Mouse (Mus musculus): ENCODE data around the gene Prg4. TPM values are rescaled to one million over a fixed set of nuclear protein-coding genes. Genes with fewer than 3 reads are reported as not detected.

The Prg4 gene
- polyA plus RNA-seq, 1 experiment from 2014 or later: 0.63 TPM

DNA sequence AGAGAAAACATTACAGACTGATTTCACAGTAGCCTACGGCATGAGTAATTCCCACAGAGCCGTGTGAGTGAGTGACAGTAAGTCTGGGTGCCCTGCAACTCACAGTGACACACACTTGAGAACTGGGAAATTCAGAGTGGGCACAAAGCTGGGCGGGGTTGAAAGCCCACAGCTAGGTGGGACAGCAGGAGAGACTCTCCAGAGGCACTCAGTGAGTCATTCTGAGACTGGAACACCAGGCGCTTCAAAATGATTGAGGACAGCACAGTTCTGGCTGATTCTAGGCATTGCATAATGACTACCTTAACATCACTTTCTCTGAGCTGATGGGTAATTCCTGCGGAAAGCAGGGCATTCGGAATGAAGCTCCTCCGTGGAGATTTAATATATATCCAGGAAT lies 6.6 kb upstream of the Prg4 start:
- Histone ChIP-seq H3K4me1 (ENCODE audit: control insufficient read depth, insufficient read depth, low read length) (no peaks in the 10 kb centered on the region), H3K9ac (ENCODE audit: low read length) (no peak overlapping the region), H3K4me3 (ENCODE audit: low read depth, low read length) (no peak overlapping the region), H3K4me2 (ENCODE audit: low read length) (no peak overlapping the region), H3K9me3 (replicated peaks; ENCODE audit: control insufficient read depth, low read length) (no peaks in the 10 kb centered on the region), H3K36me3 (ENCODE audit: control insufficient read depth, insufficient read depth, low read length) (no peaks in the 10 kb centered on the region), H3K27me3 (replicated peaks; ENCODE audit: control insufficient read depth, insufficient read depth, low read length) (no peaks in the 10 kb centered on the region), H3K27ac (ENCODE audit: low read depth, low read length) (no peak overlapping the region)
- ATAC-seq: no peak
- 87% methylated on average over 7 of the region's 7 CpGs for WGBS
- DNase-seq (ENCODE audit: low spot score): no peak

DNA sequence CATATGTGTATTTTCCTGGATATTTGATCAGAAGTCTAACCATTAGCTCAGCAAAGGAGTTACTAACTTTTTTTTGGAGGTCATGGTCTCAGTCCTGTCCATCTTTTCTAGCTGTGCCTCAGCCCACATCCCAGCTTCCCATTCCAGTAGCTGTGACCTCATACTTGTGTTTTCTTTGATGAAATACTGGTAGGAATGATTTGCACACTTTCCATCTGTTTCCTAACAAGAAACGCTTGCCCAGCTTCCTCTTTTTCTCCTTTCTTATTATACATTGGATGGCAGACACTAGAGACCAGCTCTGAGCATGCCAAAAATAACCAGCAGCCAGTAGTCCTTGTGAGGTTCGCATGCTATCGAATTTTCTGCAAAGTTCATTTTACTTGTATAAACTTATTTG lies 4.0 kb upstream of the Prg4 start:
- DNase-seq (ENCODE audit: low spot score) (no peak), ATAC-seq (no peak)
- Histone ChIP-seq H3K27ac (ENCODE audit: low read depth, low read length) (no peak overlapping the region), H3K4me2 (ENCODE audit: low read length) (no peak overlapping the region), H3K36me3 (ENCODE audit: control insufficient read depth, insufficient read depth, low read length) (no peaks in the 10 kb centered on the region), H3K9me3 (replicated peaks; ENCODE audit: control insufficient read depth, low read length) (no peaks in the 10 kb centered on the region), H3K9ac (ENCODE audit: low read length) (no peak overlapping the region), H3K4me1 (ENCODE audit: control insufficient read depth, insufficient read depth, low read length) (no peaks in the 10 kb centered on the region), H3K27me3 (replicated peaks; ENCODE audit: control insufficient read depth, insufficient read depth, low read length) (no peaks in the 10 kb centered on the region), H3K4me3 (ENCODE audit: low read depth, low read length) (no peak overlapping the region)
- 89% methylated on average over 3 of the region's 3 CpGs for WGBS

DNA sequence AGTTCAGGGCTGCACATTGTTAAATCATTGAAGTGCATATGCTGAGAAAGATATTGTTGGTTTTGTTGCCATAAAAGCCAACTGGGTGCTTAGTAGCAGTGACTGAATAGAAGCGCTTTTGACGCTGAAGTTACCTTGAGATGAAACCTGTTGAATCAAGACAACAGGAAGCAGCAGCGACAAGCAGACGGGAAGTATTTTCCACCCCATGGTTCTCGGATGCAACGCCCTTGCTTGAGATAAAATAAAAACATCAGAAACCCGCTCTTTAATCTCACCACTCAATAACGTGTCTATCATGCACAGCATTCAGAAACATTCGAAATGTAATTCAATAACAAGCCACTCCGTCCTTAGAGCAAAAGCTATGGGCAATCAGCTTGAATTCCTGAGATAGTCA lies 601 bp downstream of the Prg4 start:
- Histone ChIP-seq H3K4me2 (ENCODE audit: low read length) (no peak overlapping the region), H3K27ac (ENCODE audit: low read depth, low read length) (no peak overlapping the region), H3K36me3 (ENCODE audit: control insufficient read depth, insufficient read depth, low read length) (no peaks in the 10 kb centered on the region), H3K27me3 (replicated peaks; ENCODE audit: control insufficient read depth, insufficient read depth, low read length) (no peaks in the 10 kb centered on the region), H3K9me3 (replicated peaks; ENCODE audit: control insufficient read depth, low read length) (no peaks in the 10 kb centered on the region), H3K4me3 (ENCODE audit: low read depth, low read length) (no peak overlapping the region), H3K9ac (ENCODE audit: low read length) (no peak overlapping the region), H3K4me1 (ENCODE audit: control insufficient read depth, insufficient read depth, low read length) (no peaks in the 10 kb centered on the region)
- DNase-seq (ENCODE audit: low spot score) (no peak), ATAC-seq (no peak)
- 90% methylated on average over 10 of the region's 10 CpGs for WGBS

DNA sequence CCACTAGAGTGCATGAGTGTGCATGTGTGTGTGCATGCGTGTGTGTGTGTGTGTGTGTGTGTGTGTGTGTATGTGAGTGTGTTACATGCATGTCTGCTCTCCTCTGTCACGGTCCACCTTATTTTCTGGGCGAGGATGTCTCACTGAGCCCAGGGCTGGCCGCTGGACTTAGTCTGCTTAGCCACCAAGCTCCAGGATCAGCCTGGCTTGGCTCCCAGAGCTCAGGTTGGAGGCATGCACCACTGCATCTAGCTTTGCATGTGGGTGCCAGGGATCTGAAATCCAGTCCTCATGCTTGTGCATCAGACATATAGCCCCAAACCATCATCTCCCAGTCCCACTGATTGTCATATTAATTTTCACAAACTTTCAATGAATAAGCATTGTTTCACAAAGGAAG lies 2.3 kb downstream of the Prg4 start:
- Histone ChIP-seq H3K9me3 (replicated peaks; ENCODE audit: control insufficient read depth, low read length) (no peaks in the 10 kb centered on the region), H3K27me3 (replicated peaks; ENCODE audit: control insufficient read depth, insufficient read depth, low read length) (no peaks in the 10 kb centered on the region), H3K27ac (ENCODE audit: low read depth, low read length) (no peak overlapping the region), H3K4me3 (ENCODE audit: low read depth, low read length) (no peak overlapping the region), H3K9ac (ENCODE audit: low read length) (no peak overlapping the region), H3K4me1 (ENCODE audit: control insufficient read depth, insufficient read depth, low read length) (no peaks in the 10 kb centered on the region), H3K36me3 (ENCODE audit: control insufficient read depth, insufficient read depth, low read length) (no peaks in the 10 kb centered on the region), H3K4me2 (ENCODE audit: low read length) (no peak overlapping the region)
- 93% methylated on average over 4 of the region's 4 CpGs for WGBS
- ATAC-seq (no peak), DNase-seq (ENCODE audit: low spot score) (no peak)

DNA sequence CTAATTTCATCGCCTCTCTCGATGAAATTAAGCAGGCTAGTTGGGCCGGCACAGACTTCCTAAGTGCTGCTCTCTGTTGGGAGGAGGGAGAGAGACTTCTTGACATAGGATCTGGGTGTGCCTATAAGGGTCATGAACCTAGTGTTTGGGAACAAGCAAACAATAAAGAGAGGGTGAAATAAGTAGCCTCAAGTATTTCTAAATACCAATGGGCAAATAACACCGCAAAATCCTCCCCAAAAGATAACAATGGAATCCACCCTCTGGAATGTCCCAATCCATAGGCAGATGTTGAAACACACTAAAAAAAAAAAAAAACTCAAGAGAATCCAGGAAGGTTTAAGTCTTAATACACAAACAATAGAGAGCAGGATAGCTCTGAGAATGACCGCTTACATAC lies 2.9 kb downstream of the Prg4 start:
- Histone ChIP-seq H3K27me3 (replicated peaks; ENCODE audit: control insufficient read depth, insufficient read depth, low read length) (no peaks in the 10 kb centered on the region), H3K36me3 (ENCODE audit: control insufficient read depth, insufficient read depth, low read length) (no peaks in the 10 kb centered on the region), H3K9me3 (replicated peaks; ENCODE audit: control insufficient read depth, low read length) (no peaks in the 10 kb centered on the region), H3K4me3 (ENCODE audit: low read depth, low read length) (no peak overlapping the region), H3K9ac (ENCODE audit: low read length) (no peak overlapping the region), H3K4me2 (ENCODE audit: low read length) (no peak overlapping the region), H3K4me1 (ENCODE audit: control insufficient read depth, insufficient read depth, low read length) (no peaks in the 10 kb centered on the region), H3K27ac (ENCODE audit: low read depth, low read length) (no peak overlapping the region)
- DNase-seq (ENCODE audit: low spot score): no peak
- WGBS: 91% methylated on average over 5 of the region's 5 CpGs
- no peak for ATAC-seq

DNA sequence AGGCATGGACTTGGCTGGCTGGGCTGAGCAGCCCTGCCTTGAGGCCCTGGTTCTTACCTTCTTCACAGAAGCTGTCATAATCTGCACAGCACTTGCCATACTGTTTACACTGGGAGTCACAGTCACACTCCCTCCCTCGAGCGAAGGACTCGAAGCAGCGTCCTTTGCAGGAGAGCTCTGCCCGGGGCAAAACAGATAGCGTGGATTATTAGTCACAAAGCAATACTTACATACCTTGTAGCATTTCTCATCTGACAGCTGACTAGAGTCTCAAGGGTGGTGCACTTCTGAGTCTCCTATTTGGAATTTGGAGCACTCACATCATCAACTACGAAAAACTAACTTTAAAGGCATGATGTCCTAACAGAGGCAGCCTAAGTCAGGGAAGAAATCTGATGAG lies 5.4 kb downstream of the Prg4 start:
- Histone ChIP-seq H3K27ac (ENCODE audit: low read depth, low read length) (no peak overlapping the region), H3K36me3 (ENCODE audit: control insufficient read depth, insufficient read depth, low read length) (no peaks in the 10 kb centered on the region), H3K27me3 (replicated peaks; ENCODE audit: control insufficient read depth, insufficient read depth, low read length) (no peaks in the 10 kb centered on the region), H3K9ac (ENCODE audit: low read length) (no peak overlapping the region), H3K4me3 (ENCODE audit: low read depth, low read length) (no peak overlapping the region), H3K4me2 (ENCODE audit: low read length) (no peak overlapping the region), H3K4me1 (ENCODE audit: control insufficient read depth, insufficient read depth, low read length) (no peaks in the 10 kb centered on the region), H3K9me3 (replicated peaks; ENCODE audit: control insufficient read depth, low read length) (no peaks in the 10 kb centered on the region)
- DNase-seq (ENCODE audit: low spot score) (no peak), ATAC-seq (no peak)
- 84% methylated on average over 7 of the region's 7 CpGs for WGBS

DNA sequence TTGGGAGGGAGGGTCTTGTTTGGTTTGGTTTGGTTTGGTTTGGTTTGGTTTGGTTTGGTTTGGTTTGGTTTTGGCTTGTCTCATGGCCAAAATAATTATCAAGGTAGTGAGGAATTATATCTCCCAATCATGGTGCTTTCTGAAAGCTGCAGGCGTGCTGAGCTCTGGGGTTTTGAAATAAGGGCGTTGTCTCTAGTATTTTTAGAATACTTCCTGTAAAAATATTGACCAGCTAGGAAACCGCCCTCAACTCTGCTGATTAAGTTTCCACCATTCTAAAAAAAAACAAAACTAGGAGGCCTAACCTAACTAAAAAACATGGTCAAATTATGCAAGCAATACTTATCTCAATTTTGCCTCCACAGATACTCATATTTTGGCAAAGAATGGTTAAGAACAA lies 6.4 kb downstream of the Prg4 start:
- no peak overlapping the region for H3K4me3 ChIP-seq (ENCODE audit: low read depth, low read length)
- H3K27ac ChIP-seq (ENCODE audit: low read depth, low read length): no peak overlapping the region
- H3K9me3 ChIP-seq (replicated peaks; ENCODE audit: control insufficient read depth, low read length): no peaks in the 10 kb centered on the region
- H3K4me2 ChIP-seq (ENCODE audit: low read length): no peak overlapping the region
- ATAC-seq (no peak), DNase-seq (ENCODE audit: low spot score) (no peak)
- no peaks in the 10 kb centered on the region for H3K4me1 ChIP-seq (ENCODE audit: control insufficient read depth, insufficient read depth, low read length)
- H3K9ac ChIP-seq (ENCODE audit: low read length): no peak overlapping the region
- no peaks in the 10 kb centered on the region for H3K27me3 ChIP-seq (replicated peaks; ENCODE audit: control insufficient read depth, insufficient read depth, low read length)
- no peaks in the 10 kb centered on the region for H3K36me3 ChIP-seq (ENCODE audit: control insufficient read depth, insufficient read depth, low read length)
- 92% methylated on average over 3 of the region's 3 CpGs for WGBS

DNA sequence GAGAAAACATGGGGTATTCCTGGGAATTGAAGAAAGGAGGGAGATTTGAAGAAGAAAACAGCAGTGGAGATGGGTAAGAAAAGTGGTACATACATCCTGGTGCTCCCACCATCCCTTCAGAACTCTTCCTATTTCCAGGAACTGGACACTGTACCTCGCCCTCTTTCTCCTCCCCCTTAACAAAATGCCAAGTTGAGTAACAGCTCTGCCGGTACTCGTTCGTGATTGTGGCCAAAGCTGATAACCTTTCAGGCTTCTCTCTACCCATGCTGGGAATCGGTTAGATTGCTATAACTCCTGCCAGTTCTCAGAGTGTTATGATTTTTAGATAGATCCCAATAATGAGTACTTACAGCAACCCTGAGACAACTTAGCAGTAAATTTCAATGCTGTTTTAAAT lies 7.0 kb downstream of the Prg4 start:
- H3K4me2 ChIP-seq (ENCODE audit: low read length): no peak overlapping the region
- H3K4me1 ChIP-seq (ENCODE audit: control insufficient read depth, insufficient read depth, low read length): no peaks in the 10 kb centered on the region
- no peak overlapping the region for H3K4me3 ChIP-seq (ENCODE audit: low read depth, low read length)
- H3K9ac ChIP-seq (ENCODE audit: low read length): no peak overlapping the region
- no peaks in the 10 kb centered on the region for H3K9me3 ChIP-seq (replicated peaks; ENCODE audit: control insufficient read depth, low read length)
- DNase-seq (ENCODE audit: low spot score) (no peak), ATAC-seq (no peak)
- H3K27ac ChIP-seq (ENCODE audit: low read depth, low read length): no peak overlapping the region
- H3K36me3 ChIP-seq (ENCODE audit: control insufficient read depth, insufficient read depth, low read length): no peaks in the 10 kb centered on the region
- 94% methylated on average over 5 of the region's 5 CpGs for WGBS
- no peaks in the 10 kb centered on the region for H3K27me3 ChIP-seq (replicated peaks; ENCODE audit: control insufficient read depth, insufficient read depth, low read length)

DNA sequence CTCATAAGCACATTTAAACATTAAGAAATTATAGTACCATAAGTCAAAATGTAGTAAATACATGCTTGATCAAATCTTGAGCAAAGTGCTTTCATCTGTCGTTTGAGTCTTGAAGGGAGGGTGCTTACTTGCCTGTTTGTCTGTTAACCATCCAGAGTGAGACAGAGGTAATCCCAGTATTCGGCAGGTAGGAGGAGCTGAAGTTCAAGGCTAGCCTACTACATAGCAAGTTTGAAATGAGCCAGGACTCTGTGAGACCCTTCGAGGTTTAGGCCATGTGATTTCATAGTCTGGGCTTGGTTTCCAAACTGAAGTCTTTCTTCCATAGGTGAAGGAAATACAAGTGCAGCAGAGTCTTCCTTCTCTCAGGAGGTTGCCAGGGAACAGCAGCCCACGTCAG lies 24.2 kb downstream of the Prg4 start:
- no peak for DNase-seq (ENCODE audit: low spot score)

DNA sequence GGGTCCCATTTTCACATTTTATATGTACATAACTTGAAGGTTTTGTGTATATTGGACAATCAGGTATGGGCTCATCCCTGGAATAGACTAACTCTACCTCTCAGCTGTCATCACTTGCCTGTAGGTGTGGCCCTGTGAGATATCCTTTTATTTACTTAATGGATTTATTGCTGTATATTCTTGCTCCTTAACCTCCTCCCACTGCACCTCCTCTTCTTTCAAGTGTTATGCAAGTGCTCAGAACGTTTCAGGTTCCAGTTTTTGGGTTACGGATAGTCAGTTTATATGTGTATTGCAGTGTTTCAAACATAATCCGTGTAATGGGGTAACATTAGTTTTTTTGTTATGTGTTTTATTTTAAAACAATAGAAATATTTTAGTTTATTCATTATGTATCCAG lies 27.3 kb downstream of the Prg4 start:
- Histone ChIP-seq H3K9me3 (replicated peaks; ENCODE audit: control insufficient read depth, low read length) (no peaks in the 10 kb centered on the region), H3K4me2 (ENCODE audit: low read length) (no peak overlapping the region), H3K9ac (ENCODE audit: low read length) (no peak overlapping the region), H3K27ac (ENCODE audit: low read depth, low read length) (no peak overlapping the region), H3K36me3 (ENCODE audit: control insufficient read depth, insufficient read depth, low read length) (peaks cover 75% of the 10 kb centered on the region), H3K27me3 (replicated peaks; ENCODE audit: control insufficient read depth, insufficient read depth, low read length) (no peaks in the 10 kb centered on the region), H3K4me3 (ENCODE audit: low read depth, low read length) (no peak overlapping the region), H3K4me1 (ENCODE audit: control insufficient read depth, insufficient read depth, low read length) (no peaks in the 10 kb centered on the region)
- DNase-seq (ENCODE audit: low spot score) (no peak), ATAC-seq (no peak)
- WGBS: 97% methylated on average over 3 of the region's 3 CpGs

More for the DNA sequence above, 24.2 kb downstream of the Prg4 start:
- H3K4me2 ChIP-seq (ENCODE audit: low read length): no peak overlapping the region
- ATAC-seq: no peak
- no peak overlapping the region for H3K9ac ChIP-seq (ENCODE audit: low read length)
- H3K27me3 ChIP-seq (replicated peaks; ENCODE audit: control insufficient read depth, insufficient read depth, low read length): no peaks in the 10 kb centered on the region
- H3K4me1 ChIP-seq (ENCODE audit: control insufficient read depth, insufficient read depth, low read length): no peaks in the 10 kb centered on the region
- WGBS: 88% methylated on average over 4 of the region's 4 CpGs
- no peak overlapping the region for H3K27ac ChIP-seq (ENCODE audit: low read depth, low read length)
- H3K36me3 ChIP-seq (ENCODE audit: control insufficient read depth, insufficient read depth, low read length): peaks cover 78% of the 10 kb centered on the region
- no peaks in the 10 kb centered on the region for H3K9me3 ChIP-seq (replicated peaks; ENCODE audit: control insufficient read depth, low read length)
- no peak overlapping the region for H3K4me3 ChIP-seq (ENCODE audit: low read depth, low read length)
